Mouse (Mus musculus): Measurements from ENCODE around the gene Dock2. TPM values are rescaled to one million over a fixed set of nuclear protein-coding genes. Genes with fewer than 3 reads are reported as not detected.

The Dock2 gene
- polyA plus RNA-seq, 1 experiment from 2014 or later: 2.1 TPM

- ATAC-seq (ENCODE audit: borderline replicate concordance, extremely low read depth, low FRiP score, low TSS enrichment): no peak
- Histone ChIP-seq H3K27me3 (no peaks in the 10 kb centered on the region), H3K36me3 (no peaks in the 10 kb centered on the region), H3K9ac (no peak overlapping the region), H3K4me2 (no peak overlapping the region), H3K27ac (no peak overlapping the region), H3K4me1 (no peaks in the 10 kb centered on the region), H3K4me3 (no peak overlapping the region), H3K9me3 (no peaks in the 10 kb centered on the region)
- WGBS: 54% methylated on average over 1 of the region's 1 CpGs
Measured at GRCm38 (mm10) chr11:34467056-34467455, 316.6 kb downstream of the Dock2 start.

DNA sequence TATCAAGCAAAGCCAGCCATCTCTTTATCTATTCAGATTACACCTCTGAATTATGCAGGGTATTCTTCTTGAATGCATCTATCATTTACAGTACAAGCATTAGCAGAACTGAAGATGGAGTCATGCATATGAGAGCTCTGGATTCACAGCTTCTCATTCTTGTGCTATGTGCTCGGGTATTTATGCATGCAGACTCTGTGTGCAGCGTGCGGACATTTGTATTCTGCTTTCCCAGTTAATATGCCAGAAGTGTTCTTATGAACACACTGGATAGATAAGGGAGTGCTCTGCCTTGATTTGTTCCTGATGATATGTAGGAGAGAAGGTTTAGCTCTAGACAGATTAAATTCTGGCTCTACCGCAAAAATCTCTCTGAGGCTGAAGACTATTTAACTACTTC lies 333.7 kb downstream of the Dock2 start:
- H3K4me1 ChIP-seq: no peaks in the 10 kb centered on the region
- no peaks in the 10 kb centered on the region for H3K27me3 ChIP-seq
- H3K9ac ChIP-seq: no peak overlapping the region
- 87% methylated on average over 4 of the region's 4 CpGs for WGBS
- ATAC-seq (ENCODE audit: borderline replicate concordance, extremely low read depth, low FRiP score, low TSS enrichment): no peak
- no peak overlapping the region for H3K27ac ChIP-seq
- H3K36me3 ChIP-seq: no peaks in the 10 kb centered on the region
- no peaks in the 10 kb centered on the region for H3K9me3 ChIP-seq
- H3K4me2 ChIP-seq: no peak overlapping the region
- H3K4me3 ChIP-seq: no peak overlapping the region

DNA sequence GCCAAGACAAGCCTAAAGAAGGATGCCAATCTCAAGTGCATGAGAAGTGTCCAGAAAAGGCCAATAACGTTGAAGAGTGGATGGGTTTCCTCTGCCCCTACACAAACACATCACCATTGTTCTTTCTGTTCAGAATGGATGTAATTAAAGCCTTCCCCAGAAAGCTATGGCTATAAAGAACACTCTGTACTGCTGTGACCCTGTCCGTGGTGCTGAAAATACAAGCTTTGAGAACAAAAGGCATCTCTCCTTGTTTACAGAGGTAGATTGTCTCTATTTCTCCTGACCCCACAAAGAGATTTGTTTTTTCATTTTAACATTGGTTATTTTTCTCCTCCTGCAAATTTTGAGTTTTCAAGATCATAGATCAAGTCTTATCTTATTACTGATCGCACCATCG lies 335.8 kb downstream of the Dock2 start:
- no peak overlapping the region for H3K27ac ChIP-seq
- no peak overlapping the region for H3K9ac ChIP-seq
- 40% methylated on average over 4 of the region's 4 CpGs for WGBS
- no peaks in the 10 kb centered on the region for H3K9me3 ChIP-seq
- no peaks in the 10 kb centered on the region for H3K4me1 ChIP-seq
- H3K4me3 ChIP-seq: no peak overlapping the region
- H3K27me3 ChIP-seq: no peaks in the 10 kb centered on the region
- no peak overlapping the region for H3K4me2 ChIP-seq
- H3K36me3 ChIP-seq: no peaks in the 10 kb centered on the region
- no peak for ATAC-seq (ENCODE audit: borderline replicate concordance, extremely low read depth, low FRiP score, low TSS enrichment)

GRCm38 (mm10) chr11:34438429-34438828 lies 345.3 kb downstream of the Dock2 start:
- WGBS: 58% methylated on average over 2 of the region's 2 CpGs
- H3K4me1 ChIP-seq: no peaks in the 10 kb centered on the region
- no peak for ATAC-seq (ENCODE audit: borderline replicate concordance, extremely low read depth, low FRiP score, low TSS enrichment)
- no peaks in the 10 kb centered on the region for H3K9me3 ChIP-seq
- no peaks in the 10 kb centered on the region for H3K36me3 ChIP-seq
- no peak overlapping the region for H3K4me3 ChIP-seq
- no peak overlapping the region for H3K27ac ChIP-seq
- no peaks in the 10 kb centered on the region for H3K27me3 ChIP-seq
- no peak overlapping the region for H3K9ac ChIP-seq
- H3K4me2 ChIP-seq: no peak overlapping the region

DNA sequence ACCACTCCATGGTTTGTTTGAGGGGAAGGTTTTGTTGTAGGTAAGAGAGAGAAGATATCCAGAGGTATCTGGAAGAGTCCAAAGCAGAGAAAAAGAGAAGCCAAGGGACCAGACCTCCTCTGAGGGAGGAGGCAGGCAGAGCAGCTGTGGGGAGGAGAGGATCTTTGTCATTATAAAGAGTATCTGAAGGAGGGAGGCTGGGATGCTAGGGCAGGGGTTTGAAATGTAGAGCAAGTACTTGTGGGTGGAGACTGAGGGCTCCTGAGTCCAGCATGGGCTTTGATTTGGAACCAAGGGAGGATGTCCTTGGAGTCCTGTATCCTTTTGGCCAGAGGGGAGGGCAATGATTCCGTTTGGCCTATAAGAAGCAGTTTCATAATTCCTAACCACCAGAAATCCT lies 346.2 kb downstream of the Dock2 start:
- H3K4me3 ChIP-seq: no peak overlapping the region
- H3K27ac ChIP-seq: no peak overlapping the region
- ATAC-seq (ENCODE audit: borderline replicate concordance, extremely low read depth, low FRiP score, low TSS enrichment): no peak
- no peaks in the 10 kb centered on the region for H3K4me1 ChIP-seq
- 70% methylated on average over 1 of the region's 1 CpGs for WGBS
- no peak overlapping the region for H3K4me2 ChIP-seq
- H3K36me3 ChIP-seq: no peaks in the 10 kb centered on the region
- H3K9me3 ChIP-seq: no peaks in the 10 kb centered on the region
- no peaks in the 10 kb centered on the region for H3K27me3 ChIP-seq
- H3K9ac ChIP-seq: no peak overlapping the region

DNA sequence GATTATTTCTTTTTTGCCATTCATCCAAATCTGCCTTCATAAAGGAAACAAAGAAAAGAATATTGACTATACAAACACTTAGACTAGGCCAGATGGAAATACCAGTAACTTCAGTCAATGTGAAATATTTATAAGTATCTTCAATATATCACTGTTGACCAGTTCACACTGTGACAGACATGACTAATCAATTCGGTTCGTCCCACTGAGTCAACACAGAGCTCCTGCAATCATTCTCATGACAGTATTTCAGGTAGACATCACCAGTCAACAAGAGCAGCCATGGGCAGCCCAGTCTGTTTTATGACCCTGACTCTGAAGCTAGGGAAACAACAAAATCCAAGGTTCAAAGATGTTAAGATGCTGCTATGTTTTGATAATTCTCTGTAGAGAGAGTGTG lies 351.7 kb downstream of the Dock2 start:
- H3K9me3 ChIP-seq: no peaks in the 10 kb centered on the region
- no peak overlapping the region for H3K27ac ChIP-seq
- no peaks in the 10 kb centered on the region for H3K27me3 ChIP-seq
- no peak overlapping the region for H3K4me3 ChIP-seq
- H3K4me1 ChIP-seq: no peaks in the 10 kb centered on the region
- H3K4me2 ChIP-seq: no peak overlapping the region
- WGBS: 55% methylated on average over 2 of the region's 2 CpGs
- no peak overlapping the region for H3K9ac ChIP-seq
- ATAC-seq (ENCODE audit: borderline replicate concordance, extremely low read depth, low FRiP score, low TSS enrichment): no peak
- H3K36me3 ChIP-seq: no peaks in the 10 kb centered on the region

DNA sequence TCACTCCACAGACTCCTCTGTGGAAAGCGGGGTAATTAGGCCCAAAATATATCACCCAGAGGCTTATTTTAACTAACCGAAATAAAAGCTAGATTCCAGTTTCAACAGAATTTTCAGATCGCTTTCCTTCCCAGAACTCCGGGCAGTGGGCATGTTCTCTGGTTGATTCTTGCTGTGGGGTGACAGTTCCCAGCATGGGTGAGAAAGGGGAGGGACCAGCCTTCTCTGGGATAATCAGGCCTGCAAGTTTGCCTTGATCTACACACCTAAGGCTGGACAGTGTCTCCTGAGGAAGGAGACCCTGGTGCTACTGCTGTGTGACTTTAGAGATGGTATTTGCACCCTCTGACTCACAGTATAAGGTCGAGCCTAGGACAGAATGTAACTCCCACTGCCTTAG lies 352.3 kb downstream of the Dock2 start:
- no peak for ATAC-seq (ENCODE audit: borderline replicate concordance, extremely low read depth, low FRiP score, low TSS enrichment)

GRCm38 (mm10) chr11:34430940-34431339 lies 352.8 kb downstream of the Dock2 start:
- Histone ChIP-seq H3K36me3 (no peaks in the 10 kb centered on the region), H3K9me3 (no peaks in the 10 kb centered on the region), H3K9ac (no peak overlapping the region), H3K4me3 (no peak overlapping the region), H3K27ac (no peak overlapping the region), H3K4me2 (no peak overlapping the region), H3K4me1 (no peaks in the 10 kb centered on the region), H3K27me3 (no peaks in the 10 kb centered on the region)
- no peak for ATAC-seq (ENCODE audit: borderline replicate concordance, extremely low read depth, low FRiP score, low TSS enrichment)
- 43% methylated on average over 4 of the region's 4 CpGs for WGBS

More for the DNA sequence above, 352.3 kb downstream of the Dock2 start:
- Histone ChIP-seq H3K9ac (no peak overlapping the region), H3K4me3 (no peak overlapping the region), H3K4me1 (no peaks in the 10 kb centered on the region), H3K9me3 (no peaks in the 10 kb centered on the region), H3K27ac (no peak overlapping the region), H3K27me3 (no peaks in the 10 kb centered on the region), H3K36me3 (no peaks in the 10 kb centered on the region), H3K4me2 (no peak overlapping the region)
- 47% methylated on average over 5 of the region's 5 CpGs for WGBS

DNA sequence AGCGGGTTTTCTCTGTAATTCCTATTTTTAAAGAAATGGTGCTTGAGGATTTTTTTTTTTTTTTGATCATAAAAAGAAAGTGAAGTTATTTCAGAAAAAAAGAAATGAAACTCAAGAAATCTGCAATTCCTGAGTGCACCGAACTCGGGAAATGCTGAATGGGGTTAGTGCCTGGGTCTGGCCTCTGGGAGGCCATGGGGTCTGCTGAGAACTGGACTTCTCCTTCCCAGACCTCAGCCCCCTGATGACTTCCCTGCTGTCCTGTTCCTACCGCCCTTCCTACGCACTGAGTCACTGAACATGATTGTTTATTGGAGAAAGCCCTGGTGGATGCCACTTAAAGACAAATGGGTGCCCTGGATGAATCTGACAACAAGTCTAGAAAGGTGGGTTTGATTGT lies 356.5 kb downstream of the Dock2 start:
- Histone ChIP-seq H3K27ac (no peak overlapping the region), H3K4me3 (no peak overlapping the region), H3K9me3 (no peaks in the 10 kb centered on the region), H3K4me1 (no peaks in the 10 kb centered on the region), H3K36me3 (no peaks in the 10 kb centered on the region), H3K4me2 (no peak overlapping the region), H3K9ac (no peak overlapping the region), H3K27me3 (no peaks in the 10 kb centered on the region)
- 75% methylated on average over 5 of the region's 5 CpGs for WGBS
- no peak for ATAC-seq (ENCODE audit: borderline replicate concordance, extremely low read depth, low FRiP score, low TSS enrichment)

GRCm38 (mm10) chr11:34424546-34424945 lies 359.1 kb downstream of the Dock2 start:
- no peak overlapping the region for H3K27ac ChIP-seq
- WGBS: 95% methylated on average over 1 of the region's 1 CpGs
- H3K9me3 ChIP-seq: no peaks in the 10 kb centered on the region
- no peak for ATAC-seq (ENCODE audit: borderline replicate concordance, extremely low read depth, low FRiP score, low TSS enrichment)
- no peak overlapping the region for H3K4me2 ChIP-seq
- no peak overlapping the region for H3K9ac ChIP-seq
- H3K4me3 ChIP-seq: no peak overlapping the region
- H3K4me1 ChIP-seq: no peaks in the 10 kb centered on the region
- H3K27me3 ChIP-seq: no peaks in the 10 kb centered on the region
- H3K36me3 ChIP-seq: no peaks in the 10 kb centered on the region

GRCm38 (mm10) chr11:34421061-34421460 lies 362.6 kb downstream of the Dock2 start:
- H3K4me2 ChIP-seq: no peak overlapping the region
- H3K36me3 ChIP-seq: no peaks in the 10 kb centered on the region
- H3K4me1 ChIP-seq: no peaks in the 10 kb centered on the region
- H3K27me3 ChIP-seq: no peaks in the 10 kb centered on the region
- H3K27ac ChIP-seq: no peak overlapping the region
- 49% methylated on average over 6 of the region's 6 CpGs for WGBS
- H3K9me3 ChIP-seq: no peaks in the 10 kb centered on the region
- no peak for ATAC-seq (ENCODE audit: borderline replicate concordance, extremely low read depth, low FRiP score, low TSS enrichment)
- H3K4me3 ChIP-seq: no peak overlapping the region
- no peak overlapping the region for H3K9ac ChIP-seq

- no peak overlapping the region for H3K4me2 ChIP-seq
- H3K27me3 ChIP-seq: no peaks in the 10 kb centered on the region
- 71% methylated on average over 3 of the region's 3 CpGs for WGBS
- no peak overlapping the region for H3K9ac ChIP-seq
- H3K36me3 ChIP-seq: no peaks in the 10 kb centered on the region
- no peaks in the 10 kb centered on the region for H3K4me1 ChIP-seq
- no peak for ATAC-seq (ENCODE audit: borderline replicate concordance, extremely low read depth, low FRiP score, low TSS enrichment)
- no peak overlapping the region for H3K4me3 ChIP-seq
- H3K27ac ChIP-seq: no peak overlapping the region
- no peaks in the 10 kb centered on the region for H3K9me3 ChIP-seq
Measured at GRCm38 (mm10) chr11:34416619-34416979, 367.1 kb downstream of the Dock2 start.

DNA sequence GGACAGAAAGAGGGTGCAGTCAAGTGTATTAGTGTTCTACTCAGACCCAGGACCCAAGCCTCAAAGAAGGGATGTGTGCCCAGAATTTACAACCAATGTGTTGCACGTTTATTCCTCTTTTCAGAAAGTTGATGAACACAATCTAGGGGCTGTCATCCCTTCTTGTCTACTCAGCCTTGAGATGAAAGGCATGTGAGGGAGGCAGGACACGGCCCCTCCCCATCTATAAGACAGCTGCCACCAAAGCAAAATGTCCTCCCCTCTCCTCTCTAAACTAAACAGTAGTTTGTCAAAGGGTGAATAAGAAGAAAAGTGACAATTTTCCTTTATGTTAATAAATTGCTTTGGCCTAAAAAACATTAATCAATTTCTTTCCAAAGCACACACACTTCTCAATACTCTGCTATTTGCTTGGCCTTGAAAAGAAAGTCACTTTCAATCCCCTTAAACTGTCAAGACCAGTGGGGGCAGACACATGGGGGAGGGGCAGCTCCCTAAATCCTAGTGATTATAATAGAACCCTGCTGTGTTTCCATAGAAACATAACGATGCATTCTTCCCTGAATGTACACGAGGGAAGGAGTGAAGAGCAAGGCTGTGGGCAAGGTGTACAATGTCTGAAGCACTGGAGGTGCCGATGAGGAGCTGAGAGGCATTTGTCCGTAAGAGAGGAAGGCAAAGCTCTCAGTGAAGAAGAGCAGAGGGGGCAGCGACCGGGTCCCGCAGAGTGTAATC lies 367.6 kb downstream of the Dock2 start:
- Histone ChIP-seq H3K4me1 (no peaks in the 10 kb centered on the region), H3K9me3 (no peaks in the 10 kb centered on the region), H3K9ac (no peak overlapping the region), H3K27ac (no peak overlapping the region), H3K36me3 (no peaks in the 10 kb centered on the region), H3K4me2 (no peak overlapping the region), H3K4me3 (no peak overlapping the region), H3K27me3 (no peaks in the 10 kb centered on the region)
- WGBS: 31% methylated on average over 9 of the region's 9 CpGs
- no peak for ATAC-seq (ENCODE audit: borderline replicate concordance, extremely low read depth, low FRiP score, low TSS enrichment)

Measured in lung, embryonic 15.5 days (tissue).